Mouse (Mus musculus): ENCODE measurements around the gene Fam163b.

- no peak for TF ChIP-seq CTCF (IDR thresholded peaks at IDR 0.05; ENCODE audit: low read depth, low read length)
- TF ChIP-seq POLR2A (IDR thresholded peaks at IDR 0.05; ENCODE audit: insufficient read depth, low read length), result no peak
Observed at GRCm38 (mm10) chr2:27163851-27164250, 21.6 kb upstream of the Fam163b start.

Measured in ES-Bruce4 (cell line).